Mouse (Mus musculus): ENCODE measurements around the gene Abcb5.

The Abcb5 gene

GRCm38 (mm10) chr12:118847861-118848495 is 118.2 kb downstream of the Abcb5 start:
- DNase-seq, result no peak

GRCm38 (mm10) chr12:118847381-118847780 is 118.8 kb downstream of the Abcb5 start:
- no peak for DNase-seq

GRCm38 (mm10) chr12:118846649-118847321 is 119.4 kb downstream of the Abcb5 start:
- DNase-seq, result no peak

- no peak for DNase-seq
These were observed 120.0 kb downstream of the Abcb5 start, which contains the start of gene Sp8 for GRCm38 (mm10) chr12:118846221-118846620. Gene Sp8, plus strand, starts transcription at chr12:118846329.

DNA sequence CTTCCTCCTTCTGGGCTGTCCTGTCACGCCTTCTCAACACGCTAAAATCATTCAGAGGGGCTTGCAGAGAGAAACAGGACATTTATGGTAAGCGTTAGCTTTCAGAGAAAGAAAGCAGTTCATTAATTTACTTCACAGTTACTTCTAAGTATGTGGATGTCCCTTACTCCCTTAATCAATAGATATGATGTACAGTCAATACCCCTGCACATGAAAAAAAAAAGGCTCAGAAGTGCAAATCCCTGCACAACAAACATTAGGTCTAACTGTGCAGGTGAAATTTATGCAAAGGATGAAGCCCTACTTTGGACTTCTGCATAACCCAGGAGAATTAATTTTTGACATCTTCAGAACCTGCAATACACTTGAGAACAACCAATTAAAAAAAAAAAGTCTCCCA is 120.9 kb downstream of the Abcb5 start:
- no peak for DNase-seq

DNA sequence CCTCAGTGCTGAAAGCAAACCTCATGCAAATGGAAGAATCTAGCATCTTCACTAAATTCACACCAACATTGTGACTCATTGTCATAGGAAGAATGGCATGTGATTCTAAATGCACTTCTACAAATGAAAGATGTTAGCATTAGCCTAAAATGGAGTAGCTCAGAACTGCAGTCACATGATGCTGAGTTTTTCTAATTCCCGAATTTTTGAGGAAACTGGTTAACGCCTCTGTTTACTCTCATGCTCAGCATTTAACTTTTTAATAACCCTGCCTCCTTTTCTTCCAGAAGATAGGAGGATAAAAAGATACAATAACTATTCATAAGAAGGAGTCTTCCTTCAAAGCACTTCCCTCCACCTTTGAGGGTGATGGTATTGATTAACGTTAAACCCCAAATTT is 121.4 kb downstream of the Abcb5 start:
- DNase-seq, result no peak

DNA sequence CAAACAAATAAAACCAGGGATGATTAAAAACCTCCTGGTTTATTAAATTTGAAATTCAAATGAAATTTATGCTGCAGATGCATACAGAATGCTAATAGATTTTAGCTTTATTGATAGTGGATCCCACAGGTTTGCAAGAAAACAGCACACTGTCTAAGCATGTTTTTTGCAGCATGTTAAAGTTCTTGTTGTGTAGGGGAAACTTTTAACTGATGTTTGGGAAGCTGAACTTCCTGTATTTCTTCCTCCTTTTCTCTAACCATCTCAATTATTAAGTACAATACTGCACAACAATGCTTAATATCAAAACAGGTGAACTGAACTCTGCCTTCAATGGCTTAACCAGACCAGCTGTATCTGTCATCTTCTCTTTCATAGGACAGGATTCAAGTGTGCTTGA is 122.1 kb downstream of the Abcb5 start:
- DNase-seq, result no peak

DNA sequence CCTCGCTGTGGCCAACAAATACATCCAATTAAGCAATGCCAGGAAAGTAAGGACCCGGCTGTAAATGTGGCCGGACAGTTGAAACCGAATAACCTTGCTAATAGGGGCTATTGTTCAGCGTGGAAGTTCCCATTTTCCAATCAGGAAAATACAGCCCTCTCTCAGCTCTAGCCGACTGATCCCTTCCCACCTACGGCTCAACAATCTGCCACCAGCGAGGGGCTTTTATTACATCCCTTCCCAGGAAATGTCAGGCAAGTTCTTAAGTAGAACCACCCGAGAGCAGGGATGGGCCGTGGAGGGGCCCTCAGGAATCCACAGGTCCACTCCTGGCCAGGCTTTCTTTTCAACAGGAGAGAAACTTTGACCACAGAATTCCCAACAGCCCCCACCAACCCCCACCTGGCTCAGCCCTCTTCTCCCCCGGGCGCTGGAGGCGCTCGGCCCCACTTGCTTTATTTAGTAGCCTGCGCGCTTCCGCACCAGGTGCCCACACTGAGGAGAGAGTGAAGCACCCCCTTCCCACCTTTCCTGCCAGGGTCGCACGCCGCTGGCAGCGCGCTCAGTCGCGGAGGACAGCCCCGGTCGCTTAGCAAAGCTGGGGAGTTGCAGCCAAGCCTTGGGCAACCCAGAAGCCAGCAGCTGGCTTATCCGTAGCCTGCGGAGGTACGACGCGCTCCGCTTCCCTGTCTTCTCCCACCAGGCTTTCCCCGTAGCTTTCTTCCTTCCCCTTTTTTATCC is 123.4 kb downstream of the Abcb5 start:
- no peak for DNase-seq

GRCm38 (mm10) chr12:118841971-118842550 is 124.2 kb downstream of the Abcb5 start:
- no peak for DNase-seq

DNA sequence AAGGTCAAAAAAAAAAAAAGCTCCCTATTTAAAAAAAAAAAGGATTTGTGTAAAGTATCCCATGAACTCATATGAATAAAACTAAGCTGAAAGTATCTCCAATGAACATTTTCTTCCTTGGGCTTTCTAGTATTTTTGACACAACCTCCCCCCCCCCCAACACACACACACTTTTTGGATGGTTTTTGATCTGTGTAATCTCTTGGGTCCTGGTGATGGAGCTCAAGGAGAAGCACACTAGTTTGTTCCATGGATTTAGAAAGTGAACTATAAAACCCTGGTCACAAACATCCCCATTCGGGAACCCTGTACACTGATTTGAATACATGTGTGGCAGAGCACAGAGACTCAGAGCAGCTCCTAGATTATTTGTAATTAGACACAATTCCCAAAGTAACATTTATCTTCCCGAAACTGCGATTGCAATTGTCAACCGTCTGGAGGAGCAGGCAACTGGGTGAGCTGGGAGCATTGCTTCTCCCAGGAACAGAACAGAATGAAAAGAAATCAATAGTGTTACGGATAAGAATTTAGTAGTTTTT is 124.8 kb downstream of the Abcb5 start:
- DNase-seq, result no peak

GRCm38 (mm10) chr12:118840861-118841260 is 125.4 kb downstream of the Abcb5 start:
- no peak for DNase-seq

DNA sequence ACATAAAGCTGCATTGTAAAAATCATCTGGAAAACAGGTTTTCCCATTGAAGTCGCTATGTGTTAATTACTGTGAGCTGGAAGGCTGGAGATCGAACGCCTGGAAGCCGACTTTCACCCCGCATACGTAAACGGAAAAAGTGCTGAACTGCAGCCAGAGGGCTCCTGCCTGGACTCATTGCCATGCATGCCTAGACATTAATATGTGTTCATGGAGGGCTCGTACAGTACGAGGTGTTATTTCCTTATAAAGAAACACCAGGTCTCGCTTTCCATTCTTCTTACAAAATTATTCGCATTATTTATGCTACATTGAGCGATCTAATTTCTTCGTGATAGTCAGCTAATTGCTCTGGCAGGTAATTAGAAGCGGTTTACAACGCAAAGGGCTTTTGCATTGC is 125.9 kb downstream of the Abcb5 start:
- DNase-seq, result no peak

DNA sequence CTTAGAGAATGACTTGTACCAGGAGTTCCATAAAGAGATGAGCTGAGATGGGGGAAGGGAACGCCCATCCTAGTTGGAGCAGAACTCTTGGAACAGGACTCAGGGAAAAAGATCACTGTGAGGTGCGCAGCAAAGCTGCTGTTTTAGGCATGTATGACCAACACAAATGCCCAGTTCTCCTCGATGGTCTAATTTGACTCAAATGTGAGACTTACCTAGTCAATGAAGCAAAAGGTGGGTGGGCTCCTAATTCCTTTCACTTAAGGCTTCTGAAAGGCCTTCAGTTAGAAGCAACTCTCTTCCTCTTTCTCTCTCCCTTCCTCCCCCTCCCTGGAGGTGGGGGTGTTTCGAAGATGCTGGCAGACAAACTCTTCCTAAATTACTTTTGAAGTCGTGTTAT is 126.8 kb downstream of the Abcb5 start:
- no peak for DNase-seq

DNA sequence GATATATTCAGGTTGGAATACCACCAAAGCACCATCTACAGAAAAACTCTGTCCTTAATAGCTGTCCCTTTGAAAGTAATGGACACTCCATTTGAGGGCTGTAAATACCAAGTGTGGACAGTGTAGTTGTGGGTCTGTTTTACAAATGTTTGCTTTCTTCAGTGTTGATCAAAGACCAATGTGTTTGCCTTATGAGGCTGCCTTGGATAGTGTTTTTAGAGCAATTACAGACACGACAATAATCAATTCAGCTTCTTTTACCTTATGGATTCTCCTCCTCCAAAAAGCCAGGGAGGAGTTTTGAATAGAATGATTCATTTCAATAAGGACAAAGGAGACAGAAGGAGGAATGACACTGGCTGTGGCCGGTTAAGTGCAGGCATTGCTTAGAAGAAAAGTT is 128.0 kb downstream of the Abcb5 start:
- DNase-seq, result no peak

GRCm38 (mm10) chr12:118837361-118837760 is 128.9 kb downstream of the Abcb5 start:
- DNase-seq, result no peak

GRCm38 (mm10) chr12:118836411-118837341 is 129.5 kb downstream of the Abcb5 start:
- DNase-seq, result no peak

DNA sequence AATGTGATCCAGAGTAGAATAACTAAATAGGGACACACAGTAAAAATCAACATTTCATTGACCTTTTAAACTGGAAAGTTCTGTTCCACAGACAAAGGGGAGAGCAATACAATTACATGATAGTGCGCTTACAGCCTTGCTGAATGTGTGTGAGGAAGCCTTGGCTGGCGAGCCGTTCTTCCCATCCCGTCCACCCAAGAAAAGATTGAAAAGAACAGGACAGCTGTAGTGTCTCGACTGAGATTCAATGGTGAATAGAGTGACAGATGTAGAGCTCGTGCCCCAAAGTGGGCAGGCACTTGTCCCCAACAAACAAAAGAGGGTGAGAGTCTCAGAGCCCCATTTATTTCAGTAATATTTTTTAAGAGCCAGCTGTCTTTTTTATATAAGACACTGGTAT is 136.3 kb downstream of the Abcb5 start:
- no peak for DNase-seq

Measured in layer of hippocampus, adult 9-11 months (tissue).